ENCODE assay signal across 8 mouse cellular contexts in the genomic region with DNA sequence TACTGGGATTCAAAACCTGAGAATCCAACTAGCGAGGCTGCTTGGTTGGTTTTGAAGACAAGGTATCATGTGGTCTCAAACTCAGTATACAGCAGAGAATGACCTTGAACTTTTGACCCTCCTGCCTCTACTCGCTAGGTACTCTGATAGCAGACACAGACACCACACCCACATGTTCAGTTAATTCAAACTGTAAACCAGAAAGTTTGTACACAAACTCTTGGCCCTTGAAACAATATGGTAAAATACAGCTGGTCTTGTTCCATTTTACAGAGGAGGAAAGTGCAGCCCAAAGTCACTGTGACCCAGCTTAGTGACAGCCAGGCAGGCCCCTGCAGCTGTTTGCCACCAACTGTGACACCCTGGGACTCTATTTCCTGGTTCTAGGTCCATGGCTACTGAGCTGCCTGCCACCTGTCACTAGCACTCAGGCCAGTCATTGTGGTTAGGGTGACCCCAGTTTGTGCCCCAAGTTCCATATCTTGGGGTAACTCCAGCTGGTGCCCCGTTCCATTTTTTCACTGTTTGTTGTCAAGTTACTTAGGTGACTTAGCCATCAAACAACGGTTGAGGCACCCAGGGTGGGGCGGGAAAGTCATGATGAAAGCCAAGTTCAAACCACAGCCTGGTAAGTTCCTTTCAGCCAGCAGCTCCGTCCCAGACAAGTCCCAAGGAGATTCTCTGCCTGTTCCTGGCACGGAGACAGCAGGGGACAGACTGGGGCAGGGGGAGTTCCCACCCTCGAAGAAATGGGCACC. TPM values are rescaled to one million over a fixed set of nuclear protein-coding genes. Genes with fewer than 3 reads are reported as not detected.
DNase-seq lines count a peak whose midpoint lies in the region; ATAC-seq and TF ChIP-seq lines count a peak whose summit lies in the region.

No protein-coding gene starts in this region.

- ATAC-seq in hematopoietic stem cell, adult 5-6 weeks (replicated peaks in 1 of 2; ENCODE audit: insufficient read depth in 1 of 2, low FRiP score in 2 of 2, low TSS enrichment in 1 of 2, low read depth in 1 of 2, poor library complexity in 2 of 2, severe bottlenecking in 2 of 2) = peak; percentile 63 to 65

- WGBS in spleen, adult 2 months = 7% methylated on average over 8 of the region's 8 CpGs

- no peak for TF ChIP-seq POLR2A in spleen, adult 2 months (IDR thresholded peaks at IDR 0.05; ENCODE audit: low read depth, low read length)

- no peak for TF ChIP-seq CTCF in spleen, adult 2 months (IDR thresholded peaks at IDR 0.05; ENCODE audit: extremely low read depth, insufficient read depth, insufficient read length, insufficient replicate concordance)

- peak overlapping the region; percentile 92 for H3K4me3 ChIP-seq in spleen, adult 2 months (ENCODE audit: extremely low read depth, insufficient read depth, insufficient read length)

- peak overlapping the region; percentile 98 for H3K27ac ChIP-seq in spleen, adult 2 months (ENCODE audit: insufficient read depth, low read length)

- DNase-seq in adrenal gland, postnatal 14 days = peak; percentile 48
- no peak for DNase-seq in adrenal gland, postnatal 4 days (ENCODE audit: low spot score in 2 of 2)
- peak; percentile 97 for DNase-seq in R1 (ENCODE audit: low read depth, low spot score)
- peak; percentile 67 for DNase-seq in lung, postnatal 10 days
- peak; percentile 57 to 81 for DNase-seq in spleen, adult 2 months (ENCODE audit: low read depth in 1 of 2, low spot score in 2 of 2)
- no peak for DNase-seq in layer of hippocampus, postnatal 10 days (ENCODE audit: low spot score in 2 of 2)
- DNase-seq in gastrocnemius, postnatal 10 days = no peak

- no peaks in the 10 kb centered on the region for H3K27me3 ChIP-seq in spleen, adult 2 months (ENCODE audit: control insufficient read depth, insufficient read depth, low read length)

- peaks cover 40% of the 10 kb centered on the region; the same call in 1 of the 2 replicates for H3K4me1 ChIP-seq in spleen, adult 2 months (ENCODE audit: control insufficient read depth, insufficient read depth, insufficient read length)

- peaks cover 1% of the 10 kb centered on the region; the same call in 1 of the 2 replicates for H3K36me3 ChIP-seq in spleen, adult 2 months (ENCODE audit: control insufficient read depth, insufficient read depth, low read length)

RNA-seq across cellular contexts. Expression of a gene that starts 1.2 kb away (rescaled TPM):
- total RNA-seq in adrenal gland, postnatal 14 days (2021) = 47.5 and 49.0 TPM in 2 replicates
- total RNA-seq in adrenal gland, postnatal 4 days (2021) = 10 to 100 TPM; 48.6 to 49.8 TPM
- total RNA-seq in hematopoietic stem cell, adult 5-6 weeks (2017) = 23.2 and 24.9 TPM in 2 replicates
- 232 and 275 TPM in 2 replicates for polyA plus RNA-seq in spleen, adult 2 months (2012; rRNA removed)
- total RNA-seq in layer of hippocampus, postnatal 10 days (2021) = 10 to 100 TPM; 11.5 to 13.7 TPM
- total RNA-seq in gastrocnemius, postnatal 10 days (2021) = 10 to 100 TPM; 40.6 to 59.8 TPM

RNA-seq across cellular contexts. Expression of a gene that starts 24.9 kb away (rescaled TPM):
- 31.2 and 32.9 TPM in 2 replicates for total RNA-seq in adrenal gland, postnatal 14 days (2021)
- 10 to 100 TPM; 41.5 to 42.2 TPM for total RNA-seq in adrenal gland, postnatal 4 days (2021)
- total RNA-seq in hematopoietic stem cell, adult 5-6 weeks (2017) = 61.0 and 66.9 TPM in 2 replicates
- polyA plus RNA-seq in spleen, adult 2 months (2012; rRNA removed) = 52.9 TPM in 2 replicates
- total RNA-seq in layer of hippocampus, postnatal 10 days (2021) = 10 to 100 TPM; 25.4 to 27.7 TPM
- total RNA-seq in gastrocnemius, postnatal 10 days (2021) = 10 to 100 TPM; 19.4 to 20.6 TPM

RNA-seq across cellular contexts. Expression of a gene that starts 40.9 kb away (rescaled TPM):
- total RNA-seq in adrenal gland, postnatal 14 days (2021) = 125 and 151 TPM in 2 replicates
- total RNA-seq in adrenal gland, postnatal 4 days (2021) = 100 to 1,000 TPM; 115 to 120 TPM
- total RNA-seq in hematopoietic stem cell, adult 5-6 weeks (2017) = 67.6 and 83.1 TPM in 2 replicates
- 165 and 208 TPM in 2 replicates for polyA plus RNA-seq in spleen, adult 2 months (2012; rRNA removed)
- 10 to 100 TPM; 65.0 to 73.7 TPM for total RNA-seq in layer of hippocampus, postnatal 10 days (2021)
- total RNA-seq in gastrocnemius, postnatal 10 days (2021) = 10 to 100 TPM; 53.4 to 54.7 TPM

Comparison
In these comparisons a context has a peak if more than half of its experiments do, and no peak if none do; other contexts are left out.
1. DNase-seq: peak in adrenal gland, postnatal 14 days (single experiment), R1 (single experiment), lung, postnatal 10 days (single experiment) and spleen, adult 2 months (2 of 2); none in adrenal gland, postnatal 4 days (0 of 2), layer of hippocampus, postnatal 10 days (0 of 2) and gastrocnemius, postnatal 10 days (single experiment).